Mouse (Mus musculus) skeletal muscle tissue, adult 2 months (tissue): ENCODE results near the gene Fryl.

ENCODE experiments used
- DNase-seq: peaks from one replicate; pipeline ENCODE4 v3.0.0-alpha.2; 2012; ENCODE audit warnings: low read depth, low spot score

Fryl gene

DNA sequence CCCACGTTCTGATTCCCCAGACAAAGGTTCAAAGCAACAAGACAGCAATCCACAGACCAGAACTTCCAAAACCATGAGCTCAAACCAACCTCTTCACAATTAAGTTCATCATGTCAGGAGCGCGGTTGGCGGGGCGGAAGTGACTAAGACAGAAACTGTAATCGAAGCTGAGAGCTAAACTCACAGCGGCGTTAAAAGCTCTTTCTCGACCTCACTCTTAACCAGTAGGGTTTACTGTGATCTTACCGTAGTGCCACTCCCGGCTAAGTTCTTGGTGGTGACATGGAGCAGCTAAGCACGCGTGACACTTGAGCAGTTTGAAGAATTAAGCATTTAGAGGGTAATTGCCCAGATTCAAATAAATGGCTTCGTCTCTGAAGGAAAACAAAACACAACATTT lies 61.7 kb downstream of the Fryl start:
- DNase-seq: no peak

DNA sequence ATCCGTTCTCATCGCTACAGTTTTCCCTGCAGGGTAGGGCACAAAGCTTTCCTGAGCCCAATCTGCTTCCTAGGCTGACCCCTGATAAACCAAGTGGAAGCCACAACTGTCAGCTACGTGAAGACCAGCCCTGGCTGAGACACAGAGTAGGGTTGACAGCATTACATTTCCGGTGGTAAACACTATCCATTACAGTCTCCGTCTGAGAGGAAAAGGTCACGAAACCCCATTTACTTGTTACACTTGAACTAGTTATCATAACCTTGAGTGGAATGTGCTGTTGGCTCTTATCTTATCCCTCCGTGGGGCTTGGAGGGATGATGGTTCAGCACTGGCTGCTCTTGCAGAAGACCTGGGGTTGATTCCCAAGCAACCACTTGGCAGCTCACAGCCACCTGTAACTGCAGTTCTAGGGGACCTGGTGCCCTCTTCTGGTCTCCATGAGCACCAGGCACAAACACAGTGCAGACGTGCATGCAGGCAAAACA lies 62.3 kb downstream of the Fryl start:
- no peak for DNase-seq

DNA sequence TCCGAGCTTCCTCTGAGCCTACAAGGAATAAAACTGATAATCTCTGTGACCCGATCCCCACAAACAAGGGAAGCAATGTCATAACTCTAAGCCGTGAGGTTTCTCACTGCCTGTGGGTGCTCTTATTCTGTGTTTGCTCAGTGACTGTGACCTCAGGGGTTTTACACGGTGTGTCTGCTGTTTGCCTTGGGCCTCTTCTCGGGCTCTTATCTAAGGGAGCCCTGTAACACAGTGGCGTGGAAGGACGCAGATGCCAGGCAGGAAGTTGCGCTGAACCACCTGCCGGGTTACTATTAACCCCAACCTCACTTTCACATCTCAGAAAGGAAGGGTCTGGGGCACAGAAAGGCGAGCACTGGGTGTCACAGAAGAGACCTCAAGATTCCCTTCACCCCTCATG lies 62.8 kb downstream of the Fryl start:
- no peak for DNase-seq

DNA sequence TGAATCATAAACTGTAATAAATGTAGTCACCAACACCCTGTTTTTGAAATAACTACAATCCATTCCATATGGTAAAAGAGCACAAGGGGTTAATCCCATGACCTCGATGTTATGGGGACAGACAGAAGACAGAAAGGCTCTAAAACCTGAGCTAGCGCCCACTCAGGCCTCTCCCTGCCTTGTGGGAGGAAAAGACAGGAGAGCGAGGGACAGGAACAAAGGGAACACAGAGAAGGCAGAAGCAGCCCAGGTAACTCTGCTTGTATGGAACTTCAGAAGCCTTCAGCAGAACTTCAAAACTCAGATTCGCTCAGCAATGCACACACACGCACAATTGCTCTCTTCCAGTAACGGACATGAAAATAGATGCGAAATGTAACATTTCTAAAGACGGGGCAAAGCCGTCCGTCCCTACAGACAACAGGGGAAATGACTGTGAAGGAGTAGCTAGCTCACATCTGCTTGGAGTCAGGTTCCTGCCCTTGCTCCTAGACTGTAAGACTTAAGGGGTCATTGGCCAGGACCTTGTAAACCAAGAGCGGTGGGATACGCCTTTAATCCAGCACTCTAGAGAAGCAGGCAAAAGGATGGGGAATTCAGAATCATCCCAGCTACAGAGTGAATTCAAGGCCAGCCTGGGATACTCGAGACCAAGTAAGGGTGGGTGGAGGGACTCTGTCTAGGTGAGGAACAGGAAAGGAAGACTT lies 63.4 kb downstream of the Fryl start:
- DNase-seq: no peak

DNA sequence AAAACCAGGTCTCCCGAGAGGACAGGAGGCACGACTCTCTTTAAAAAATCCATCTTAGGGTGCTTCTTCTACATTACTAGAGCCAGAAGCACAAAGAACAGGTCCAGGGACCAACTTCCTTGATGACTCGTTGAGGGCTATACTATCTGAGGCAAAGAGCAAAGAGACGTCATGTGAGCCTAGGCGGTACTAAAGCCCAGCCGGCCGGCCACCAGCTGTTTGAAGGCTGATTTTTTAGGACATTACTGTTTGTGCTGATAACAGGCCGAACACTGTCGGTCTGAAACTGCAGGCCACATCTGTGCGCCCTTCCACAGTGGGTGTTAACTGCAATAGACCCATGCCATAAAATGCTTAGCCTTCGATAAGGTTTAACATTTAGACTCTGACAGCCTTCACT lies 64.7 kb downstream of the Fryl start:
- DNase-seq: no peak

DNA sequence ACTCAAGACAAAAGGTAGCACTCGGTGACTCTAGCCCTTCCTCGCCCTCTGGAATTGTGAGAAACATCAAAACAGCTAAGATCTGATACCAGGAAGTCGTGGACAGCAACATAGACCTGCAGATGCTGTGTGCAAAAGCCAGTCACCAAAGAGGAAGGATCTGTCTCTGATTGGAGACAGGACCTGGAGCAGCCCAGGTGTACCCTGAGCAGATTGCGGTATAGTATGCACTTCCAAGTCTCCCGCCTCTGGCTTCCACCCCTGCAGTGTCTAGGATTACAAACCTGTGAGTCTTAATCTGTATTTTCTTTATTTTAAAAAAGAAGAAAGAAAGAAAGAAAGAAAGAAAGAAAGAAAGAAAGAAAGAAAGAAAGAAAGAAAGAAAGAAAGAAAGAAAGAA lies 66.3 kb downstream of the Fryl start:
- DNase-seq: no peak

DNA sequence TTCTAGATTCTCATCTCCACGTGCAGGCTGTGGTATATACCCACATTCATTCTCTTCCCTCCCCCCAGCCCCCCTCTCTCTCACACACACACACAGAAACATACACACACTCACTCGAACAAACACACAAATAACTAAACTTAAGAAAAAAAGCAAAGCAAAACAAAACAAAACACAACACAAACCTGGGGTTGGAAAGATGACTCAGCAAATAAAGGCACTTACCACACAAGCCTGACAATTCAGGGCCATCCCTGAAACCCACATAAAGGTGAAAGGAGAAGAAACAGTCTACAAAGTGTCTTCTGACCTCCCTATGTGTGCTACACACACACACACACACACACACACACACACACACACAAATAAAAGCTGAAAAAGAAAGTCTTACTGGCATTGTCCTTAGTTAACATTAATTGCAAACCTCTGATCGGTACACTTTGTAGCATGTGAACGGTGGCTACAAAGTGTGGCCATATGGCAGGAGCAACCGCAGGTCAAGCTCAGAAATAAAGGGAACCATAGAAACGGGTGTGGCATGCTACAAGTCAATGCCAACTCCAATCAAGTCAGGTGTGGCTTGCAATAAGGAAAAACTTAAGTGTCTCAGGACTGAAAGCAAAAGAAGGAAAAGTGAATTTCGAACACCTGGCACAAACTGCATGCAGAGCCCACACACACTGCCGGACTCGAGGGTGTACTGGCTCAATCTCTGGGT lies 66.8 kb downstream of the Fryl start:
- DNase-seq: no peak

DNA sequence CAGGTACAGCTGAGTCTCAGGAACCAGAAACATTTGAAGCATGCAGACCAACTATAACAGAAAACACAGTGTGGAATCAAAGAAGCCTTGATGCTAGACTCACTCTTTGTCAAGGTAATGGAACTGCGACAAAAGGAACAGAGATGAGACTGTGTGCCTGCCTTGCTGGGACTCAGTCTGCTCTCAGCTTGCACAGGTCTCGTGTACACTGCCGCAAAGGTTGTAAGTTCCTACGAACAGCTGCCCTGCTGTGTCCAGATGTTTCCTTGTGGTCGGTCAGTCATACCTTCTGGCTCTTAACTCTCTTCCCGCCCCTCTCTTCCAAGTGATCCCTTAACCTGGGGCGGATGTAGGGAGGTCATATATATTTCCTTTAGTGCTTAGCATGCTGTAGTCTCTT lies 67.8 kb downstream of the Fryl start:
- no peak for DNase-seq

DNA sequence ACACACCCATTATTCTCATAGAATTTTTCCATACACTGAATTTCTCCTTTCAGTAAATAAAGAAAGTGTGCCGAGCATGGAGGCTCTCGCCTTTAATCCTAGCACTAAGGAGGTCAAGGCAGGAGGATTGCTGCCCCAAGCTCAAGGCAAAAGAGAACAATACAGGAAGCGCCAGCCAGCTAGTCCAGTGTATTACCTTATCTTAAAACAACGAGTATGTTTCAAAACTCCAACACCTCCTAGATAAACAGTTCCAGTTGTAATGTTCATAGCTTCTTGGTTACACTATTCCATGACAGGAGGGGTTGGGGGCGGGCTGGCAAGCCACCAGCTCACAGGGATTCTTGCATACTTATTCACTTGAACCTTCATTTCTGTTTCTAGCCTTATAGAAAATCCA lies 68.3 kb downstream of the Fryl start:
- DNase-seq: no peak

DNA sequence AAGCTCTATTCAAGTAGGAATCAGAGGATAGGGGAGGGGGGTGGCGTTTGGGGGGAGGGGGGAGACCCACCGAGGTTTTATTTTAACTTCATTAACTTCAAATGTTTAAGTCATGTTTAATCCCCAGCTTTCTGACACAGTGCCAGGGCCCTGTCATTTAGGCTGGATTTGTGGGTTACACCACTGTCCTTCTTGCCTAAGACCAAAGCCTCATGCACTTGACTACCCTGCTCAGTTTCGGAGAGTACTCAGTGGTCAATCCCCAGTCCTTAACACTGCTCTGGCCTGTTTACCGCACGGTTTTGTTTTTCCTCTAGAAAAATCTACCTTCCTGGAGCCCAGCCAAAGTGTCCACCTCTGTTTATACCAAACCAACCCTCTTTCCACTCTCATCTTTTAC lies 69.5 kb downstream of the Fryl start:
- DNase-seq: no peak

DNA sequence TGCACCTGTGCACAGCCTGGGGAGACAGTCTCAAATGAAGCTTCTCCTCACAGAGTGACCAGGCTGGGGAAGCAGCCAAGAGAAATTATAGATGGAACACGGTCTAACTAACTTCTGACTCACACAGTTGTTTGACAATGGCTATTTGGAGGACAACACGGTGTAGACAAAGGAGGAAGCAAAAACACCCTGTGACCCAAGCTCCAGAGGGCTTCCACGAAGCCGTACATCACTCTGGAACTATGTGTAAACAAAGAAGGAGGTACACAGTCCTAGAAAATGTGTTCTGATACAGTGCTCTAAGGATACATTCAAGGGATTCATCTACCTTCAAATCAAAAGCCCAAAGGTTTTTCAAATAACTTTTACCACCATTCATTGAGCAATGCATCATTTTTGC lies 71.0 kb downstream of the Fryl start:
- no peak for DNase-seq

DNA sequence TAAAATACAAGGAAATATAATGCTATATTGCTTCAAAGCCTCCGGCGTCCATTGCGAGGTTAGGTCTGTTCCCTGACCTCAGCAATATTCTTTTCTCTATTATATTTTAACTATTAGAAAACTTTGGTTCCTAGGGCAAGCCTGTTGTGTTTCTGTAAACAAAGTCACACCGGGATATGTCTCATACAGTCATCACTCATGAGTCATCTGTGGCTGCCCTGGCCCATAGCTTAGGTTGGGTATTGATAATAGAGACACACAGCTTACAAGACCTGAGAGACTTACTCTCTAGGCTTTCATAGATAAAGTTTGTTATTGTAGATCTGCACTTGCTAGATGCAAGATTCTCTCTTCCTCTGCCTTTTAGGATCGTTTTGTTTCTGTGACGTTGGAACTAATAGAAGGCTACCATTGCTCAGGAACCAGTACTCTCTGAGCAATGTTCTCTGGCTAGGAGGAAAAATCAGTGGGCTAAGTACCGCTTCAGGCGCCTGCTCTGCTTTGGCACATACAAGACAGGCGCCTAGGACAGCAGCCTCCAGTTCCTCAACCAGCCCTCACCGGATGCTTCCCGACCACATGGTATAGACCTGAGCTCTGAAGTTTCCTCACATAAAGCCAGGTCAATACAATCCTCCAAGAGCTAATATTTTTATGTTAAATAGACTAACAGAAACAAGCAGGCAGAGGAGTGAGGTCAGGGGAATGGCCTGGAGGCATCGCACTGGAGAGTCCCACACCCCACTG lies 73.5 kb downstream of the Fryl start:
- no peak for DNase-seq

DNA sequence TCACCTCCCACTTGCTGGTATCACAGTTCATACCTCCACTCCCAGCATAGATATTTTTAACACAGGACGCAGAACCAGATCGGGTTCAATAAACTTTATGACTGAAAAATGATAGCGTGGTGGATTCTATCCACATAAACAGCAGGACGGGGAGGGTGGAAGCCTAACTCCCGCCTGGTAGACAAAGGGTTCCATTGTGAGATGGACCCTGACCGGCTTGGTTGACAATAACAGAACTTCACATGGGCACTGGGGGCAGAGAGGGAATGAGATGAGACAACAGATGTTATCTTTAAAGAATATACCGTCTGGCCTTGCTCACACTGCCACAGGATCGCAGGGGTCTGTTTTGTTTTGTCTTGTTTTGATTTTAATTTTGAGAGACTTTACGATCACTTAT lies 74.2 kb downstream of the Fryl start:
- DNase-seq: no peak

DNA sequence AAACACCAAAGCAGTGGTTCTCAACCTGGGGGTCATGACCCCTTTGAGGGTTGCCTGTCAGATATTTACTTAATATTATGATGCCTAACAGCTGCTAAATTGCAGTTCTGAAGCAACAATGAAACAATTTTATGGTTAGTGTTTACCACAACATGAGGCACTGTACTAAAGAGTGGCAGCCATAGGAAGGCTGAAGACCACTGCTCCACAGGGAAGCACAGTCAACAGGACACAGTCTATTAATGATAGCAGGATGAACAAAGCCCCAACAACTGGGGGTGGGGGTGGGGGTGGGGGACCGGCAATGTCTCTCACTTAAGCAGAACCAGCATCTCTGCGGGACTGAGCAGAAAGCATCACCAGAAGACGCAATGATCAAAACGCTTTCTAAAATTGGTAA lies 80.1 kb downstream of the Fryl start:
- DNase-seq: no peak

DNA sequence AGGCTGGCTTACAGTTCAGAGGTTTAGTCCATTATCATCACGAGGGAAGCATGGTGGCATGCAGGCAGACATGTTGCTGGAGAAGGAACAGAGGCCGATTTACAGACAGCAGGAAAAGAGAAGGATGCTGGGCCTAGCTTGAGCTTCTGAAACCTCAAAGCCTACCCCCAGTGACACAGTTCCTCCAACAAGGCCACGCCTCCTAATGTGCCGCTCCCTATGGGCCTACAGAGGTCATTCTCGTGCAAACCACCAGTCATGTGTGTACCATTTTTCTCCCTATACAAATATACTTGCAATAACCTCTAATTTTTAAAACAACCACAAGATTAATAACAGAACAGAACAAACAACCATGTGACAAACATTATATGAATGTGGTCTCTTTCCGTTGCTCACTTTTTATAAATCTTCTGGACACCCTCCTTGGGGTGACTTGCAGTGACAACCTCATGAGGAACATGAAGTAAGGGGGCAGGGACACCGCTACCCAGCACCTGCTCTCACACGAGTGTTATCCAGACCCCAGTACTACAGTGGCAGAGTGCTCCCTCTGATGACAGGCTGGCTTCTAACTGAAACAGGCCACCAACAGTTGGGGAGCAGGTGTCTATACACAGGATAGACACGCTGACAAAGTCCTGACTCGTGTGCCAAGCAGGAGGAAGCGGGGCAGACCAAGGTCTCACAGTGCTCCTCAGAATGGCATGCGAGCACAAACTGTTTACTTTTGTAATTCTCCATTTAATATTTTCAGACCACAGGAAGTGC lies 80.9 kb downstream of the Fryl start:
- DNase-seq: no peak

DNA sequence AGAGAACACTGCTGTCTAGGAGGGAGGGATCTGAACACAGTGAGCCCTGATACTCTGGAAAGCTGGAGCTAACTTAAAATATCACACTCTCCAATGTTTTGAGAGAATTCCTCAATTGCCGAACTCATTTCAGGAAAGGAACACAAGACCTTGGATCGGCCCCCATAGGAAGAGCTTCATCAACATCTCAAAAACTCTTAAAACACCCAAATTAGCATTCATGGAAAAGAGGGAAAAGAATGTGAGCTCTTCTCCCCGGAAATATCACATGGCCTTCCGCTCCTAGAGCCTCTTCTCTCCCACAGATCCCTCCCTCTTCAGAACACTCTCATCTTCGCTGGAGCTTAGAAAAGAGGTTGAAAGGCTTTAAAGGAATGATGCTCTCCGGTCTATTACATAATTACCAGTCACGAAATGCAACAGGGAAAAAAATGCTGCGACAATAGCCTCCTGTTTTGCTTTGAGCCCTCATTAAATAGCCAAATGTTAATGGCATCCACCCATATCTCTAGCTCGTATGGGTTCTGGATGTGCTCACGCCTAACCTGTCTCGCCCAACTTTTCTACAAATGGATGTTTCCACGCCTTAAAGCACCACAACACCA lies 84.4 kb downstream of the Fryl start:
- no peak for DNase-seq

DNA sequence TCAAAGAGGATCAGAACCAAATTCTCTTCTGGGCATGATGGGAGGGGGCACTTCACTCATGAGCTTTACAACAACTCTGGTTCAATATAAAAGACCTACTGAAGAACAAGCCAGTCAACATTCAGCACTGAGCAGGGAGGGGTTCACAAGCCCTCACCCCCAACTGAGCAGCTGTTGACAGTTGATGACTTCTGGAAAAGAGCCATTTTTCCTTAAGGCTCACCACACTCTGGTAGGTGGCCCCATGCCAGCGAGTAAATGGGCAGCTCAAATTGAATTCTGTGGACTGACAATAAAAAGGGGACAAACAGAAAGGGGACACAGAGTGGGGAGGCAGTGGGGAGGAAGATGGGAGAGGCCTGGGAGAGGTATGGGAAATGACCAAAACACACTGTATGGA lies 85.2 kb downstream of the Fryl start:
- no peak for DNase-seq

DNA sequence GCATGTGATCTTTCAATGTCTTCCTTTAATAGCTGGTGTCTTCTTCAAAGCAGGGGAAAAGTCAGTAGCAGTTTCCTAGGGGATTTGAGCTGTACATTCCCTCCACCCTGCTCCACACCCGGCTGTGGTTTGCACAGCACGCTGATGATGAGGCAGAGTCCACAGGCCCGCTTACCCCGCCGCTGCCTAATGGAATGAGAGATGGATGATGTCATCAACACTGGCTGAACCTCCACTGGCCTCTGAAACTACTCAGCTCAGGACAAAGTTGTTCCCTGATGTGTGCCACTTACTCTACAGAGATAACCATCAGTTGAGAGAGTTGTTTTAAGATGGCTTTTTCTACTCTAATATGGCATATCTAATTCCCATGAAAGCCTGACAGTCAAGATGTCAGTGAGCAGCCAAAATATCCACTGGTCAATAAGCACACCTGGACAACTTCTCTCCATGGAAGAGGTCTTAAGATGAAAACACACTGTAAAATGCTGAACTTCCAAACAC lies 87.6 kb downstream of the Fryl start:
- DNase-seq: peak; percentile 22

DNA sequence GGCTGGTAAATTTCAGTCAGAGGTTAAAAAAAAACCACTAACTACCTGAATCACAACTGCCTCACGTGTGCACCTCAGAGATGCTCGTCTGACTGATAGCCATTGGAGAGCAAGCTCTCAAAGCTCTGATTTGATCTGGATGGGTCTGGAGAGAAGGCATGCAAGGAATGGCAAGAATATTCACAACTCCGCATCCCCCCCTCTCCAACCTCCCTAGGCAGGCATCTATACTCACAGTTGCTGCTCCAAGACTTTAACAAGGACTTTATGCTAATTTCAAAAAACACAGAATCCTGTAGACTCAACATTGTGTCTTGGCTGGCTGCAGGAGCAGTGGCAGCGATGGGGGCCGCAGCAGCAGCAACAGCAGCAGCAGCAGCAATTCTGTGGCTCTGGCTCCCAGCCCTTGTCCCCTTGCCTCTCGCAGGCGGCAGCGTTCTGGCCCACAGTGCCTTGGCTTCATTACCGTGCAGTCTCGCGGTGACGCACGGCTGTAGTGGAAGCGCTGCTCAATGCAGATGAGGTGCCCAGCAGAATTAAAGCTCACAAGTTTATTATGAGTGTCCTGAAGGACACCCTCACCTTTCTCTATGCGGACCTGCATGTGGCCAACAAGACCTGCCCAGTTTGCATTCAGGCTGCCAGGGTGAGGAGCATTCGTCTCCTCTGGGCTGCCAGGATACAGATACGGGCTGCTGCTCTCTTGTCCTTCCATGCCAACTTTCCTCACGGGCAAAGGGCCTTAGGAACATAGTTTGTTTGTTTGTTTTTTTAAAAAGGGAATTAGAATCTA lies 88.2 kb downstream of the Fryl start:
- no peak for DNase-seq

DNA sequence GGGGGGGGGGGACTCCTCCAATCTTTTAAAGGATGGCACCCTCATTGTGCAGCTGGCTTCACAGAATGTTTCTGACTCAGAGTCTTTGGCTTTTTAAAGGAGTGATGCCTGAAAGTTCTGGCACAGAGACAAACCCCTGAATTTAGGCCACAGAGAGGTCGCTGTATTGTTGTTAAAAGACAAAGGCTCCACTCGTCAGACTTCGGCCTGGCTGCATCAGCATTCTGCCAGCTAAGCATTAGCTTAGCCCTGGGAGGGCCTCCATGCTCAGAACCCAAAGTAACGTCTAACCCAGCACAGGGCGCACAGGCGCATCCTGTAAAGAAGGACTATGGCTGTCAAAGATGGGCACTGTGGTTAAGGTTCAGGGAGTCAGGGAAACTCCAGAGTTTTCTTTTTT lies 92.4 kb downstream of the Fryl start:
- no peak for DNase-seq

DNA sequence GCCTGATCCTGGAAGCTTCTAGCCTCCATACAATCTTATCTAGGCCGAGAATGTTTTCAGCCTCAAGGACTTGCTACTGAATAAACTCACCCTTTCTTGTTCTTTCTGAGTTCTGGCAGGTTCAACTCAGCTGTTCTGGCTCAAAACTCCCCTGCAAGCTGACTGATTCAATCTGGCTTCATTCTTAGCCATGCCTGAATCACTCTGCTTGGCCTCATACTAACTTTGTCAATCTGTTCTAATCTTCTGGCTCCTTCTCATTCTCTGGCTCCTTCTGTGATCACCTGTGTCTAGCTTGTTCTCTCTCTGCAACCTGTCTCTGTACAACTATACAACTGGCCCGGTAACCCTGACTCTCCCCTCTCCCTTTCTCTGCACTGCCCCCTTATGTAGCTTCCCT lies 93.9 kb downstream of the Fryl start:
- no peak for DNase-seq
